Mouse (Mus musculus) Patski (cell line): ENCODE results near the gene Sel1l3. TPM values are rescaled to one million over a fixed set of nuclear protein-coding genes. Genes with fewer than 3 reads are reported as not detected.

ENCODE experiments used
- ATAC-seq: fragments of 100-300 bp; one replicate; pipeline ENCODE4 v1.8.0; 2021
- CTCF ChIA-PET: fragments of 350-600 bp; sonication (Branson Sonifier 250); formaldehyde crosslinking; loops from one replicate; lab custom pipeline; 2022; ENCODE audit warnings: inconsistent platforms; lab: Charles Lee
- POLR2A ChIA-PET: fragments of 350-600 bp; sonication (Branson Sonifier 250); formaldehyde crosslinking; loops from one replicate; lab custom pipeline; 2022; ENCODE audit warnings: antibody characterized with exemption, inconsistent platforms; lab: Charles Lee
- DNase-seq: peaks from one replicate; pipeline ENCODE4 v3.0.0-alpha.2; 2011; ENCODE audit warnings: low read depth, low spot score
- H3K27me3 ChIP-seq: fragments of 371-371 bp; one replicate; pipeline ENCODE4 v1.5.1; 2021
- CTCF ChIP-seq: fragments of 100-300 bp; IDR thresholded peaks from one replicate; pipeline ENCODE4 v1.5.1; 2021
- in situ Hi-C: fragments of 300-500 bp; cut with MboI; formaldehyde crosslinking; loops from 3 replicates; pipeline ENCODE4 v1.11.1; 2018; ENCODE audit warnings: low pct_unique_long_range_greater_than_20kb, mixed read lengths
- polyA plus RNA-seq: library from polyadenylated mRNA; unstranded; gene quantifications from one replicate; pipeline ENCODE4 v1.2.3, GENCODE M21; 2021

Gene Sel1l3
- polyA plus RNA-seq, 1 experiment from 2014 or later, result 8.1 TPM

DNA sequence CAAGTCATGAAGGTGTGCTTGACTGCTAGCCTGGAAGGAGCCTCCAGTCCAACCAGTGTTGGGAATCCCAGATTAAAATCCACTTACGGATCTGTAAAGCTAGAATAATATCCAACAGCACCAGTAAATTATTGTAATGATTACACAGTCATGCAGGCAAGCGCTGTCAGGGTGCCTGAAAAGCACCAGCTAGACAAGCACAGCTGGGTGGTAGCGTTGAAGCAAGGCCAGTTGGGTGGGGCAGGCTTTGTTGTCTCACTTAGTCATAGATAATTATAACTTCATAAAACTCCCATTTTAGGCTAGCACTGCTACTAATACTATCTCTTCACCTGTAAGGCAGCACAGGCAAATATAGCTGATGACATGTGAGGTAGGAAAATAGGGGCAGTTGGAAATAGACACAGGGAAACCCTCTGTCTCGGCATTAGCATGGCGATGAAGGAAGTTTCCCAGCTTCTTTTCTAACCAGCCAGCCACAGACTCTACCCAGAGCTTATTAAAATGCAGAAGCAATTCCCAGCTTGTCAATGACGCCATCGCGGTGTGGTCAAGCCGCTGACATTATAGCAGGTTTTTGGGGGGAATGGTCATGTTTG lies 152.1 kb downstream of the Sel1l3 start:
- H3K27me3 ChIP-seq, result no peaks in the 10 kb centered on the region
- DNase-seq (no peak), ATAC-seq (no peak)
- no peak for TF ChIP-seq CTCF
- POLR2A ChIA-PET, result interaction anchor here (0.6 to 1.2 kb wide), 2 partner anchors 13 to 36 kb away, joined by 3 to 4 read pairs; no protein-coding TSS in a partner anchor
- CTCF ChIA-PET, result interaction anchor here (1.9 kb wide), 1 partner anchor 9 kb away, joined by 6 read pairs; no protein-coding TSS in a partner anchor
- in situ Hi-C loops, result no loop called here

Other genes with a start within 250 kb of the Sel1l3 start
- 1.9 TPM for gene Slc34a2, start 175.8 kb downstream of the Sel1l3 start, polyA plus RNA-seq
- gene Smim20, start 53.2 kb upstream of the Sel1l3 start, polyA plus RNA-seq, result 91.7 TPM